Mouse (Mus musculus): ENCODE results near the gene Eno1. TPM values are rescaled to one million over a fixed set of nuclear protein-coding genes. Genes with fewer than 3 reads are reported as not detected.

Gene Eno1
- polyA plus RNA-seq, 1 experiment = 1,403 TPM

DNA sequence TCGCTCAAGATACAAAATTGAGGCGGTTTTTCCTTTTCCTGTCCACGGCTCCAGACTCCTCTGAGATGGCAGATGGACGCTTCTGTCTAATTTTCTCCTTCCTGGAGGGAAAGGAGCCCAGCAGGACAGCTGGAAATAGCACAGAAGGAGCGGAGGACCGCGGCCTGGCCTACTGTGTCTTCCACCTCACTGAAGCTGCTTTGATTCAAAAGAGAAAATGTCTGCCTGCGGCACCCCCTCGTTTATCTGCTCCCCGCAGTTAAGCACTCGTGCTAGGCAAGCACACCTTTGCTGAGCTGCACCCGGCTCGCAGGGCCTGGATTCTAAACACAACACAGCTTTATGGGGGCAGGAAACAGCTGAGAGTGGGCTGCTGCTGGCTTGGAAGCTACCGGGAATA is 21.9 kb downstream of the Eno1 start:
- H3K9me3 ChIP-seq (replicated peaks; ENCODE audit: control insufficient read depth, insufficient read depth, low read length, poor library complexity, severe bottlenecking) = no peaks in the 10 kb centered on the region
- no peak overlapping the region for H3K27ac ChIP-seq (ENCODE audit: insufficient read depth, low read length)
- H3K9ac ChIP-seq (ENCODE audit: low read depth, poor library complexity, severe bottlenecking) = peak overlapping the region; percentile 54
- TF ChIP-seq CTCF (IDR thresholded peaks at IDR 0.05; ENCODE audit: low read depth, low read length) (no peak), POLR2A (IDR thresholded peaks at IDR 0.05; ENCODE audit: insufficient read depth, low read length) (no peak), EP300 (IDR thresholded peaks at IDR 0.05; ENCODE audit: insufficient read depth, low read depth, low read length) (no peak)
- H3K4me1 ChIP-seq (ENCODE audit: control insufficient read depth, insufficient read depth, low read length) = peaks cover 6% of the 10 kb centered on the region
- no peaks in the 10 kb centered on the region for H3K36me3 ChIP-seq (ENCODE audit: control insufficient read depth, insufficient read depth, low read length, poor library complexity, severe bottlenecking)
- H3K27me3 ChIP-seq (ENCODE audit: control insufficient read depth, insufficient read depth, low read length, poor library complexity, severe bottlenecking) = no peaks in the 10 kb centered on the region
- H3K4me3 ChIP-seq (ENCODE audit: low read depth, low read length) = peak overlapping the region; percentile 34

DNA sequence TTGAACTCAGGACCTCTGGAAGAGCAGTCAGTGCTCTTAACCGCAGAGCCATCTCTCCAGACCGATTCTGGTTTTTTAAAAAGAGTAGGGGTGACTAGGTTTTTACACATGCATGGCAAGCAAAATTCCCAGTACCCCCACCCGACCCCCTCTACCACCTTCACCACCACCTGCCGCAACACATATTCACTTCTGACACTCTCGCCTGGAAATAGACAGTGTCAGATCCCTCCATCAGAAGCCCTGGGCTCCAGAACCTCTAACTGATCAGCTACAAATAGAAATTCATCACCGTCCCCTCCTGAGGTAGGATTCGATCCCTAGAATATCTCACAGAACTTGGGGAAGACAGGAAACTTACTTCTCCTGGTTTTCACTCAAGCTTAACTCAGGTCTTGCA is 23.1 kb downstream of the Eno1 start:
- no peak overlapping the region for H3K4me3 ChIP-seq (ENCODE audit: low read depth, low read length)
- H3K9me3 ChIP-seq (replicated peaks; ENCODE audit: control insufficient read depth, insufficient read depth, low read length, poor library complexity, severe bottlenecking) = no peaks in the 10 kb centered on the region
- H3K4me1 ChIP-seq (ENCODE audit: control insufficient read depth, insufficient read depth, low read length) = peaks cover 8% of the 10 kb centered on the region
- H3K27ac ChIP-seq (ENCODE audit: insufficient read depth, low read length) = peak overlapping the region; percentile 55; the same call in 1 of the 2 replicates
- TF ChIP-seq CTCF (IDR thresholded peaks at IDR 0.05; ENCODE audit: low read depth, low read length) (no peak), POLR2A (IDR thresholded peaks at IDR 0.05; ENCODE audit: insufficient read depth, low read length) (no peak), EP300 (IDR thresholded peaks at IDR 0.05; ENCODE audit: insufficient read depth, low read depth, low read length) (no peak)
- H3K36me3 ChIP-seq (ENCODE audit: control insufficient read depth, insufficient read depth, low read length, poor library complexity, severe bottlenecking) = no peaks in the 10 kb centered on the region
- H3K27me3 ChIP-seq (ENCODE audit: control insufficient read depth, insufficient read depth, low read length, poor library complexity, severe bottlenecking) = no peaks in the 10 kb centered on the region
- no peak overlapping the region for H3K9ac ChIP-seq (ENCODE audit: low read depth, poor library complexity, severe bottlenecking)

DNA sequence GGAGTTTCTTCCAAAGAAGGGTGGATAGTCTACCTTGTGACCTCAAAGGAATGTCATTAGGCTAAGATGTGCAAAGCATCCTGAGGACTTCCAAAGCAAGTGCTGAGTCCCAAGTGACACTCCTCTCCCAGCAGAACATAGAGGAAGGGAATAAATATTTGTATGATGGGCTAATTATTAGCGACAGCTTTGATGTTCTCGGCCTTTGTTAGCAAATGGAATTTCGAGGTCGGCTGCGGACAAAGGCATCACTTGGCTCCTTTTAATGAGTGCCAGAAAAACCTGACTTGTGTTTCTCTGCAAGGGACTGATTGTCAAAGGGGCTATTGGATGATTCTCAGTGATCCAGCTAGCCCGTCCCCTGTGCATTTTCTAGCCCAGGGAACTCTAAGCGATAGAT is 23.6 kb downstream of the Eno1 start:
- Histone ChIP-seq H3K4me1 (ENCODE audit: control insufficient read depth, insufficient read depth, low read length) (peaks cover 8% of the 10 kb centered on the region), H3K27ac (ENCODE audit: insufficient read depth, low read length) (peak overlapping the region; percentile 55), H3K9ac (ENCODE audit: low read depth, poor library complexity, severe bottlenecking) (no peak overlapping the region), H3K9me3 (replicated peaks; ENCODE audit: control insufficient read depth, insufficient read depth, low read length, poor library complexity, severe bottlenecking) (no peaks in the 10 kb centered on the region), H3K4me3 (ENCODE audit: low read depth, low read length) (no peak overlapping the region), H3K36me3 (ENCODE audit: control insufficient read depth, insufficient read depth, low read length, poor library complexity, severe bottlenecking) (no peaks in the 10 kb centered on the region), H3K27me3 (ENCODE audit: control insufficient read depth, insufficient read depth, low read length, poor library complexity, severe bottlenecking) (no peaks in the 10 kb centered on the region)
- no peak for TF ChIP-seq POLR2A (IDR thresholded peaks at IDR 0.05; ENCODE audit: insufficient read depth, low read length)

DNA sequence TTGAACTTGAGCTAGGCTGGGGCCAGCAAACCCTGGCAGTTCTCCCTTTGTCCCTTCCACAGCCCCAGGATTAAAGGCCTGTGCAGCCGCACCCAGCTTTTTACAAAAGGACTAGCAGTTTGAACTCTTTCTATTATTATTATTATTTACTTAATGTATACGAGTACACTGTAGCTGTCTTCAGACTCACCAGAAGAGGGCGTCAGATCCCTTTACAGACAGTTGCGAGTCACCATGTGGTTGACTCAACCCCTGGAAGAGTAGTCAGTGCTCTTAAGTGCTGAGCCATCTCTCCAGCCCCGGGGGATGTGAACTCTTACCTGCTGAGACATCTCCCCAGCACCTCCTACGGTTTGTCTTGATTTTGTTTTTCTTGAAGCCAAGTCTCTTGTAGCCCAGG is 24.2 kb downstream of the Eno1 start:
- no peaks in the 10 kb centered on the region for H3K9me3 ChIP-seq (replicated peaks; ENCODE audit: control insufficient read depth, insufficient read depth, low read length, poor library complexity, severe bottlenecking)
- TF ChIP-seq EP300 (IDR thresholded peaks at IDR 0.05; ENCODE audit: insufficient read depth, low read depth, low read length) (no peak), CTCF (IDR thresholded peaks at IDR 0.05; ENCODE audit: low read depth, low read length) (peak; percentile 24)
- no peaks in the 10 kb centered on the region for H3K27me3 ChIP-seq (ENCODE audit: control insufficient read depth, insufficient read depth, low read length, poor library complexity, severe bottlenecking)

DNA sequence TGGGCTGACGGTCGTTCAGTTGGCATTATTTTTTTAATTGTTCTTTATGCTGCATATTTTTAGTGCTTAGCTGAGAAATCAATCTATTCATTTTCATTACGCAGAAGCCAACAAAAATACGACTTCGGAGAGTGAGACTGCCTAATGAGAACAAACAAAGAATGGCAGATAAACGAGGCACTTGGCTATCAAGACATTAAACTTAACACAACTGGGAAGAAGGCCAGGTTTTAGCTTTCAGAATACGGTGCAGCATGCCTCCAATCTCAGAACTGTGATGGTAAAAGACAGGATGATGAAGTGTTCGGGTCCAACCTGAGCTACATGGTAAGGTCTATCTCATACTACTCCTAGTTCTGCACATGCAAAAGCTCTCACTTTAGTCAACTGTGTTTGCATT is 25.8 kb downstream of the Eno1 start:
- Histone ChIP-seq H3K9ac (ENCODE audit: low read depth, poor library complexity, severe bottlenecking) (no peak overlapping the region), H3K36me3 (ENCODE audit: control insufficient read depth, insufficient read depth, low read length, poor library complexity, severe bottlenecking) (no peaks in the 10 kb centered on the region), H3K27ac (ENCODE audit: insufficient read depth, low read length) (no peak overlapping the region), H3K4me3 (ENCODE audit: low read depth, low read length) (no peak overlapping the region), H3K27me3 (ENCODE audit: control insufficient read depth, insufficient read depth, low read length, poor library complexity, severe bottlenecking) (no peaks in the 10 kb centered on the region), H3K9me3 (replicated peaks; ENCODE audit: control insufficient read depth, insufficient read depth, low read length, poor library complexity, severe bottlenecking) (no peaks in the 10 kb centered on the region), H3K4me1 (ENCODE audit: control insufficient read depth, insufficient read depth, low read length) (peaks cover 8% of the 10 kb centered on the region)
- TF ChIP-seq EP300 (IDR thresholded peaks at IDR 0.05; ENCODE audit: insufficient read depth, low read depth, low read length) (no peak), POLR2A (IDR thresholded peaks at IDR 0.05; ENCODE audit: insufficient read depth, low read length) (no peak), CTCF (IDR thresholded peaks at IDR 0.05; ENCODE audit: low read depth, low read length) (no peak)

More for the DNA sequence above, 24.2 kb downstream of the Eno1 start:
- peaks cover 8% of the 10 kb centered on the region for H3K4me1 ChIP-seq (ENCODE audit: control insufficient read depth, insufficient read depth, low read length)
- H3K27ac ChIP-seq (ENCODE audit: insufficient read depth, low read length) = peak overlapping the region; percentile 85
- no peak overlapping the region for H3K4me3 ChIP-seq (ENCODE audit: low read depth, low read length)
- H3K36me3 ChIP-seq (ENCODE audit: control insufficient read depth, insufficient read depth, low read length, poor library complexity, severe bottlenecking) = no peaks in the 10 kb centered on the region
- no peak overlapping the region for H3K9ac ChIP-seq (ENCODE audit: low read depth, poor library complexity, severe bottlenecking)

DNA sequence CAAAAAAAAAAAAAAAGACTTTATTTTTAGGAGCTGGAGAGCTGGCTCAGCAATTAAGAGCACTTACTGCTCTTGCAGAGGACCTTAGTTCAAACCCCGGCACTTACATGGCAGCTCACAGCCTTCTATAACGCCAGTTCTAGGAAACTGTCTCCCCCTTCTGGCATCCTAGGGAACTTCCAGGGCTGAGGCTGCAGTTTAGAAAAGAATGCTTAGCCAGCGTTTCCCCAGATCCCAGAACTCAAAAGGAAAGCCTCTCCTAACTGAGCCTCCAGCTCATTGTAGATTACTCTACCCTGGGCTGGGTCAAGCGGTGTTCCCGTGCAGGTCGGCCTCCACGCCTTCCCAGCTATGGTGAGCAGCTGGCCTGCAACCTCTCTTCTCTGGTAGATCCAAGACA is 28.4 kb downstream of the Eno1 start:
- H3K36me3 ChIP-seq (ENCODE audit: control insufficient read depth, insufficient read depth, low read length, poor library complexity, severe bottlenecking) = no peaks in the 10 kb centered on the region
- peak overlapping the region; percentile 33 for H3K27ac ChIP-seq (ENCODE audit: insufficient read depth, low read length)
- H3K27me3 ChIP-seq (ENCODE audit: control insufficient read depth, insufficient read depth, low read length, poor library complexity, severe bottlenecking) = no peaks in the 10 kb centered on the region
- H3K9ac ChIP-seq (ENCODE audit: low read depth, poor library complexity, severe bottlenecking) = no peak overlapping the region
- peaks cover 8% of the 10 kb centered on the region for H3K4me1 ChIP-seq (ENCODE audit: control insufficient read depth, insufficient read depth, low read length)
- H3K9me3 ChIP-seq (replicated peaks; ENCODE audit: control insufficient read depth, insufficient read depth, low read length, poor library complexity, severe bottlenecking) = no peaks in the 10 kb centered on the region
- H3K4me3 ChIP-seq (ENCODE audit: low read depth, low read length) = no peak overlapping the region
- no peak for TF ChIP-seq POLR2A (IDR thresholded peaks at IDR 0.05; ENCODE audit: insufficient read depth, low read length)
- no peak for TF ChIP-seq EP300 (IDR thresholded peaks at IDR 0.05; ENCODE audit: insufficient read depth, low read depth, low read length)
- TF ChIP-seq CTCF (IDR thresholded peaks at IDR 0.05; ENCODE audit: low read depth, low read length) = peak; percentile 51
